Mouse (Mus musculus) bone marrow, adult 2 months (tissue): ENCODE results near the gene Mthfd2.

Source experiments
- CTCF ChIP-seq: fragments of 200-500 bp; IDR thresholded peaks from 2 replicates; pipeline ENCODE4 v1.5.1; 2011; ENCODE audit warnings: low read length, control low read depth; ENCODE audit not compliant: control insufficient read depth, insufficient read depth
- POLR2A ChIP-seq: fragments of 200-500 bp; IDR thresholded peaks from 2 replicates; pipeline ENCODE4 v1.6.1; 2011; ENCODE audit warnings: low read depth, mild to moderate bottlenecking, control low read depth, low read length, borderline replicate concordance; ENCODE audit not compliant: control insufficient read depth

DNA sequence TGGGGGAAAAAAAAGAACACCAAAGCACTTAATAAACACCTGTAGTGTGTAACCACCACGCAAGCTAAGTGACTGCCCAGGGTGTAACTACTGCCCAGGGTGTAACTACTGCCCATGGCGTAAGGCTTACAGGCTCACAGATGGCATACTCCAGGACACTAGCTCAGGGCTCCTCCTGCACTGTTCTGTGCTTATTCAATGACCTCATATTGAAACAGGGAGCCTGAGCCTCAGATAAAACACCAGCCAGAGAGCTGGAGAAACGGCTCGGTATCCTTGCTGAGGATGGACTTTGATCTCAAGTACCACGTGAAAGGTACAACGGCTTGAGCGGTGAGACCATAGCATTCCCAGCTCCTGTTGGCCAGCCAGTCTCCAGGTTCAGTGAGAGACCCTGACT lies 13.7 kb downstream of the Mthfd2 start:
- no peak for TF ChIP-seq CTCF
- no peak for TF ChIP-seq POLR2A
